Mouse (Mus musculus) neutrophil, adult 5-6 weeks (primary cell): ENCODE measurements around the gene Xylt1. TPM values are rescaled to one million over a fixed set of nuclear protein-coding genes. Genes with fewer than 3 reads are reported as not detected.

Source experiments
- ATAC-seq: fragments of 151-379, 151-347 bp; 2 replicates; pipeline ENCODE4 v1.8.0; 2017; ENCODE audit warnings: mild to moderate bottlenecking, moderate TSS enrichment; ENCODE audit not compliant: insufficient number of reproducible peaks, poor library complexity, low FRiP score, severe bottlenecking; ENCODE audit errors: extremely low read depth
- total RNA-seq: library from RNA; stranded (forward); fragments of 200-1000 nt; gene quantifications from 2 replicates; pipeline ENCODE4 v1.2.3, GENCODE M21; 2017

The Xylt1 gene
- total RNA-seq, 1 experiment from 2014 or later: 138 TPM

GRCm38 (mm10) chr7:117495751-117496150, 115.0 kb downstream of the Xylt1 start:
- ATAC-seq: no peak

GRCm38 (mm10) chr7:117498173-117498572, 117.4 kb downstream of the Xylt1 start:
- no peak for ATAC-seq

- no peak for ATAC-seq
Measured at GRCm38 (mm10) chr7:117501355-117502181, 120.8 kb downstream of the Xylt1 start.

- ATAC-seq: no peak
Measured at GRCm38 (mm10) chr7:117502415-117502814, 121.6 kb downstream of the Xylt1 start.

GRCm38 (mm10) chr7:117503714-117504113, 122.9 kb downstream of the Xylt1 start:
- no peak for ATAC-seq

GRCm38 (mm10) chr7:117505791-117506190, 125.0 kb downstream of the Xylt1 start:
- ATAC-seq: no peak

- no peak for ATAC-seq
Measured at GRCm38 (mm10) chr7:117507351-117507750, 126.6 kb downstream of the Xylt1 start.

- no peak for ATAC-seq
Measured at GRCm38 (mm10) chr7:117508090-117508489, 127.3 kb downstream of the Xylt1 start.

GRCm38 (mm10) chr7:117510113-117510512, 129.3 kb downstream of the Xylt1 start:
- no peak for ATAC-seq

- ATAC-seq: no peak
Measured at GRCm38 (mm10) chr7:117512301-117512700, 131.5 kb downstream of the Xylt1 start.

GRCm38 (mm10) chr7:117515794-117516193, 135.0 kb downstream of the Xylt1 start:
- peak; percentile 7; the same call in 1 of the 2 replicates for ATAC-seq

- peak; percentile 16; the same call in 1 of the 2 replicates for ATAC-seq
Measured at GRCm38 (mm10) chr7:117516896-117517295, 136.1 kb downstream of the Xylt1 start.

GRCm38 (mm10) chr7:117521369-117521768, 140.6 kb downstream of the Xylt1 start:
- ATAC-seq: peak; percentile 68

GRCm38 (mm10) chr7:117522092-117522635, 141.4 kb downstream of the Xylt1 start:
- no peak for ATAC-seq

- ATAC-seq: no peak
Measured at GRCm38 (mm10) chr7:117524430-117525214, 143.8 kb downstream of the Xylt1 start.

GRCm38 (mm10) chr7:117525678-117526077, 144.9 kb downstream of the Xylt1 start:
- no peak for ATAC-seq

GRCm38 (mm10) chr7:117526570-117526969, 145.8 kb downstream of the Xylt1 start:
- ATAC-seq: no peak

- ATAC-seq: no peak
Measured at GRCm38 (mm10) chr7:117529787-117530655, 149.2 kb downstream of the Xylt1 start.

- ATAC-seq: peak; percentile 15; the same call in 1 of the 2 replicates
Measured at GRCm38 (mm10) chr7:117532651-117533050, 151.9 kb downstream of the Xylt1 start.
